Mouse (Mus musculus): ENCODE measurements at regions not wholly inside any gene's neighbourhood (a gene's known extent, or its start where the extent isn't known, plus 50 kb on each side); places are given as distances from the start of the nearest gene placed in this dataset.
"Not testable (repeated sequence)": the region's sequence is repeated elsewhere in the genome, so short reads cannot be mapped to it uniquely, and the experiment has no call there.

DNA sequence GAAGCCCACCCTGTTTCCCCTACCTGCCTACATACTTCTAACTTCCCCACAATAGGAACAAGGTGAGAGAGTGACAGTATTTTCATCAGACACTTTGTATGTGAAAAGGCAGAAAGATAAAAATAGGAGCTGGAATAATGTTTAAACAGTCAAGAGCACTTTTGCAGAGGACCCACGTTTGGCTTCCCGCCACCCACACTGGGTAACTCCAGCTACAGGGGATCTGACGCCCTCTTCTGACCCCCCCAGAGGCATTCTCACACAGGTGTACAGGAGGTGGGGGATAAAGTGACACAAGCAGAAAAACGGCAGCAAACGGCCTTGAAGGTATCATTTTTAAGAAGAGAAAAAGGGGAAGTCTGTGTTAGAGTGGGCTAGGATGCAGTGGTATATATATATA is 123.5 kb upstream of the Shb start:
- intact Hi-C loops (cut with DNase I), result no loop called here

DNA sequence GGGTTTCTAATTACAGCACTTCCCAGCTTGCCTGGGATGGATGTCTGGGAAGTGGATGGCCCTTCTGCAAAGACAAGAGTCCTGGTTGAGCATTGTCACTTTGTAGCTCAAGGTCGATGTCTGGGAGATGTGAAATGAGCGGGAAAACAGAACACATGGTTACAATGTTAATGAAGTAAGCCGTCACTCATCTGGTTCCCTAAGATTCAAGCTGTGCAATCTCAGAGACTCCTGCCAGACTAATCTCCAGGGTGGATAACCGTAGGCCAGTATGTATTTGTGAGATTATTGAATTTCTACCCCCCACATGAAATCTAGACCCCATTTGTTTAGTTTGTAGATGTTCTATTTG is 122.5 kb upstream of the Shb start:
- intact Hi-C loops (cut with DNase I), result no loop called here
- DNase-seq (ENCODE audit: low spot score in 2 of 2), result no peak

More for the DNA sequence above, 123.5 kb upstream of the Shb start:
- peak in 1 of 2 experiments; percentile 14 for DNase-seq (ENCODE audit: low spot score in 2 of 2)

DNA sequence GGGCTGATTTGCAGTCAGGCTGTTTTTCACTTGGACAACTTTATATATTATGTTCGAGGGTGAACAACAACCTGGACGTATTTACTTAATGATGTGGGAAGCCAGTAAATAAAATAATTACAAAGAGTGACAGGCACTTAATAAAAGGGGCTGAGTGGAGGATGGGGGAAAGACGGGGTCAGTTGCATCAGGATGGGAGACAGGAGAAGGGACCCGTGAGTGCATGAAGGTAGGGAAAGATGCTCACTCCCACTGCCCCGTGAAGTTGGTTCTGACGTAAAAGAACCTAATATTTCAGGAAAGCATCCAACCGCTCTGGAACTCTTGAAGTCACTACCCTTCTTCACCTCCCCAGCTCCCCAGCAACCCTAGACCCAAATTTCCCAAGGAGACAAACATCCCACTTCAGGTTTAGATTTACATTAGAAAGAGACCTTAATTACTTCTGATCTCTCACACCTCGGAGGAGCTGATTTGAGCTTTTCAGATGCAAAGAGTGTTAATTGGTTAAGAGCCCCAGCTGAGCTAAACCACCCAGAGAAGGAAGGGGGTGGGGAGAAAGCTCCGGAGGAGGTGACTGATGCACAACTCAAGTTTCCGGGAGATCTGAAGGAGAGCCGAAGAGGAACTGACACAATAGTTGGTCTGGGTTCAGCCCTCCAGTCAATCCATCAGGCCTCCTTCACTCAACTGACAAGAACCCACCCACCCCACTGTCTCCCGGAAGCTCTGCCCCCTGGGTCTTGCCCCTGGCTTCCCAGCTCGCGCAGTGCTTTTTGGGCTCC is 121.9 kb upstream of the Shb start:
- no peak for DNase-seq (ENCODE audit: low spot score in 2 of 2)
- intact Hi-C loops (cut with DNase I), result no loop called here

DNA sequence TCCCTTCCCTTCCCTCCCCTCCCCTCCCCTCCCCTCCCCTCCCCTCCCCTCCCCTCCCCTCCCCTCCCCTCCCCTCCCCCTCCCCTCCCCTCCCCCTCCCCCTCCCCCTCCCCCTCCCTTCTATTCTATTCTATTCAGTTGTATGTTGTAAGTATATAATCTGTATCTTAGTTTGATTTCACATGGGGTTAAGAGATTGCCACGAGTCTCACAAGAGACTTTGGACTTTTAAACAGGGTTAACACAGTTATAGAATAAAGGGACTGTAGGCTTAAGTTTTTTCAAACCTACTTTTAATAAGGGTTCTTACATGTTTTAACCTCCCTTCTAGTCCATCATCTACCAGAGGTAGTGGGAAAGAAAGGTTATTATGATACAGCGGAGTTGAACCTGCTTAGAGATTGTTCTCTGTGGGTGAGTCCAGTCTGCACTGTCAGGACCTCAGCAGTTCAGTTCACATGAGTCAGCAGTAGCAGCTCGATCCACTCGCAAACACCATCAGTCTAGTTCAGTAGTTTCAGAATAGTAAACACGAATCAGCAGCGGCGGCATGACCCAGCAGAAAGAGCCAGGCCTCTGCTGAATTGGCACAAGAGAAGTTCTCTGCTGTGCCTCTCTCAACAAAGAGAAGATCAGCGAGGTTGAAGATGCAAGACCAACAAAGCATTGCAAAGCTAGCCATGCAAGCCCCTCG is 116.8 kb upstream of the Shb start:
- intact Hi-C loops (cut with DNase I), result no loop called here
- no peak for DNase-seq (ENCODE audit: low spot score in 2 of 2)

DNA sequence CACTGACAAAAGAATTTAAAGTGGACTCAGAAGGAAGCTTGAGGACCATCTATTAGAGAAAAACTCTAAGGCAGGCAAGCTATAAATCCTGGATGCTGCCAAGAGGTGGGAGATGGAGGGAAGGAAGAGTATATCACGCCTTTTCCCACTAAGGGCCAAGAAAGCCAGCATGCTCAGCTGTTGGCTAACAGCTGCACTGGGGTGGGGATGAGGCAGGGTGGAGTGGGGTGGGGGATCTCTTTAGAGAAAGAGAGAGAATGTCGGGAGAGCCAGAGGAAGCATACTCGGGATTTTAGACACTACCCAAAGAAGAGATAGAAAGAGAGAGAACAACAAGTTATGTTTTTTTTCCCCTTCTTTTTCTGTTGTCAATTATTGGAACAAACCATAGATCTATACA is 115.2 kb upstream of the Shb start:
- intact Hi-C loops (cut with DNase I), result no loop called here
- no peak for DNase-seq (ENCODE audit: low spot score in 2 of 2)

DNA sequence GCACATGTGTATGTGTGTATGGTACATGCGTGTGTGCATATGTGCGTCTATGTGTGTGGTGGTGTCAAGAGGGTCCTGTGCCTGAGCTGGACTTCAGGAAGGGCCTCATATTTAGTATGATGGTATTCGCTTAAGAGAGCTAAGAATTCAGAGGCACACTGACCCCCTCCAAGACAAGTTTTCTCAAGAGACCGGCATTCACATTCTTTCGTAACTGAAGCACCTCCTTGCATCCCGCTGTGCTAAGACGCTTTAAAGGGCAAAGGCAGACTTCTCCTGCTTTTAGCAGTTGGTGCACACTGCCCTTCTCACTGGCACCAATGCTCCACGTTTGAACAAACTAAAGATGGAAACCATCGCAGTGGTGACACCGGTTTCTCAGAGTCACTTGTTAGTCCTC is 110.3 kb upstream of the Shb start:
- intact Hi-C loops (cut with DNase I), result no loop called here
- no peak for DNase-seq (ENCODE audit: low spot score in 2 of 2)

DNA sequence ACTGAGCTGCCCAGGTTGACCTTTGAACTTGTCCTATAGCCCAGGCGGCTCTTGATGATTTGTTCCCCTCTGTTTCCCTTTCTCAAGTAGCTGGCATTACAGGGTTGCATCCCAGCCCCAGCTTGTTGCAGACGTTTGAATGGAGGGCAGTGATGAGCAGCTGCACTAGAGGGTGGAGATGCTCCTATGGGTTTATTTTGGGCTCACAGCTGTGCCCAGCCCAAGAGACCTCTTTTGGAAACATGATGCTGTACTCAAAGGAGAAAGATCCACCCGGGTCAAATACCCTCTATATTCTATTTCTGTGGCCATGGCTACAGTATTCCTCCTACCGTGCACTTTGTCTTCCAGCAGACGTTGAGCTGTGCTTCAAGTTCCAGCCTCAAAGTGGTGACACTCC is 109.0 kb upstream of the Shb start:
- intact Hi-C loops (cut with DNase I), result no loop called here
- DNase-seq (ENCODE audit: low spot score in 2 of 2), result no peak

DNA sequence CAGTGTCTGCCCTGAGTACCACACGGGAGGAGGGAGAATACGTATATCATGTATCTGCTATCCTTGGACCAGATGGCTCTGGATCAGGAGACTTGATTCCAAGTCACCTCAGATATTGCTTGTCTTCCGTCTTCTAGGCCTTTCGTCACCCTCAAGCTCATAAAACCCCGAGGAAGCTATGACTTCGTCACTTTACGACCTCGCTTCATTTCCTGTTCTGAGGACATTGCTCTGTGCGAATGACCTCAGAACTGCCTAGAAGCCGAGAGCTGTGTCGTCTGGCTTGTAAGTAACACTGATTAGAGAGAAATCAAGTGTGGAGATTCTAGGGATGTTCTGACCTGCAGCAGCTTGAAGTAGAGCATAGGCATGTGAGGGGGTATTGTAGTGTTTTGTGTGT is 108.4 kb upstream of the Shb start:
- intact Hi-C loops (cut with DNase I), result no loop called here
- DNase-seq (ENCODE audit: low spot score in 2 of 2), result no peak

DNA sequence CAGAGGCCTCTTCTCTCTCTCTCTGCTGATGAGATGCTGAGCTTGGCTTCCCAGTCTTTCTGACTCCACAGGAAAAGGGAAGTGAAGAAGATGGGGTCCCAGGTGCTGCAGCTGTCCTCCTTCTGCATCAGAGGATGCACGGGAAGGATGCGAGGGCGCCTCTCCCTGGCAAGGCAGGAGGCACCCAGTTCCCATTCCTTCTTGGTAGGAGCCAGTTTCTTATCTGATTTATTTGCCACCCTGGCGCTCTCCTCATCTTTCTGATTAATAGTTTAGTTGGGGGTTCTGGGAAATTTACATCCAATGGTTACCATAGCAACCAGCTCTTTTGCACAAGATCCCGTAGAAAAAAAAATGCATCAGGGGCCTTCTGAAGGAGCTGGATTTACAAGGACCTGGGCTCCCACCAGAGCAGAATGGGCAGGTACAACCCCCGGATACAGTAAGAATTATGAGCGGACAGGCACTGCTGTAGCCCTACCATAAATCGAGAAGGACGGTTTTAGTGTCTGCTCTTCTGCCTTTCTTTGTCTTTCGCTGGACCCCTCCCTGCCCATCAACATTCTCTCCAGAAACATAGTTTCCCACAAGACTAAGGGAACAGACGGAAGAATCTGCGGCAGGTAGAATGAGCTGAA is 107.2 kb upstream of the Shb start:
- DNase-seq (ENCODE audit: low spot score in 2 of 2), result peak; percentile 6 to 39

DNA sequence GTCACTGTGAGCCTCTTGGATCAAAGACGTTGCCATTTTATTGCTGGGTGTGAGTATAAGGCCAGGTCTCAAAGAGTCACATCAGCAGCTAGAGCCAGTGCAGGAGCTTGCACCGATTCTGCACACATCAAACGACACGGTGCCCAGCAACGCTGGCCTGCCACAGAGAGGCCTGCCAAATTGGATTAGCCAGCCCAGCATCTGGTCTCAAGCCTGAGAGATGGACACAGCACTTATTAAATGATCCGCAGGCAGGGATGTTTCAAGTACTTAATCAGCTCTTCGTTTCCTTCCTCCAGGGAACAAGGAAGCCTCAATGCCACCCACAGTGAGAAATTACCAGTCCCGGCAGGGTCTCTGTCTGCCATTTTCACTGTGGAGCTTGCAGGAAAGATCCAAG is 106.1 kb upstream of the Shb start:
- DNase-seq (ENCODE audit: low spot score in 2 of 2), result no peak
- intact Hi-C loops (cut with DNase I), result no loop called here

More for the DNA sequence above, 107.2 kb upstream of the Shb start:
- intact Hi-C loops (cut with DNase I), result no loop called here

DNA sequence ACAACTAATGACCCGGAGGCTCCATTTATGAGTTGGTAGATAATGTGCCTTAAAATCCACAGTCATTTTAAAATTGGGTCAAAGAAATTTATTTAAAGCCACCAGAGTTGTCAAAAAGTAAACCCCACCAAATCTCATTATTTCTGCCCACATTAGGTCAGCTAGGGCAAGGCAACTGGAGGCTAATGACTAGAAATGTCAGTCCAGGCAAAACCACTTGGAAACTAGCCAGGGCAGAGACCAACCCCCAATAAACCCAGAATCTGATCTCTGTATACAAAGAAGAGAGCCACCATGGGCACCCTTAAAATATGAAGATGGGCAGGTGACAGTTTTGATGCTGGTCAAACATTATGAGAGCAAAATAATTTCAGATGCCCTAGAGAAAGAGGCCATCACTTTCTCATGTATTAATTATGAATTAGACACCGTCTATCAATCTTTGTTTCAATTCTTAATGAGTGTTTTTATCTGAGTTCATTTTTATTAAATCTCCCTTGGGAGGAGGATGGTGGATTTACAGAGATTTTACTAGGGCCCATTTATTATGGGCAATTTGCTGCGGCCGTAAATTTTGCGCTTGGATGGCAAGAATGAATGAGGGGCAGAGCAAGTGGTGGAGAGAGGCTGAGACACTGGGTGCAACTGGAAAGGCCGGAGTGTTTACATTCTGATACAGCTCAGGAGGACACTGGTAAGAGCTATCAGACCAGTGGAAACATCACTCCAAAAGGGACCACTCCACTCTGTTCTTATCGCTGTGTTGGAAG is 99.2 kb upstream of the Shb start:
- intact Hi-C loops (cut with DNase I), result no loop called here
- no peak for DNase-seq (ENCODE audit: low spot score in 2 of 2)

DNA sequence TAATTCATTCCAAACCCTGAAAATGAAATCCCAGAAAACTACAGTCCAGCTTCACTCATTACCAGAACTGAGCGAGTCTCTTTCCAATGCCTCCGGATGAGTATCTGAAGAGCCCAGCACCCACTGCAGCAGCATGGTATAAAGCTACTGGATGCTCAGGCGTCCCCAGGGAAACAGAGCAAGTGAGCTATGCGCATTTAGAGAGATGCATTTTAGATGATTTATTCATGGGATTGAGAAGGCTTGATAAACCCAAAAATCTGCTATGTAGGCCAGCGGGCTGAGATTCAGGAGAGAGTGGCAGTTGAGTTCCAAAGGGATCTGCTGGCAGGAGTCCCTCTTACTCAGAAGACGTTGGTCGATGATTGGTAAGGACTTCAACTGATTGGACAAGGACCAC is 93.4 kb upstream of the Shb start:
- DNase-seq (ENCODE audit: low spot score in 2 of 2), result peak in 1 of 2 experiments; percentile 34

DNA sequence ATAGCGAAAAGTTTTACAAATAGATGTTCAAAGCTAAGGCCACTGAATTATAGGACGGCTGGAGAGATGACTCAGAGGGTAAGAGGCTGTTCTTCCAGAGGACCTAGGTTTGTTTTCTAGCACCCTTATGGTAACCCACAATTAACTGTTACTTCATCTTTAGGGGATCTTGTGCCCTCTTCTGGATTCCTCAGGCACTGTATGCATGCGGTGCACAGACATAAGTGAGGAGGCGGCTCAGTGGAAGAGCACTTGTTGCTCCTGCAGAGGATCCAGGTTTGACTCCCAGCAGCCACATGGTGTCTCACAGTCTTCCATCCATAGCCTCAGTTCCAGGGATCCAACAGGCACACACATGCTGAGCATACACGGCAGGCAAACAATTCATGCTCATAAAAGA is 89.7 kb upstream of the Shb start:
- DNase-seq (ENCODE audit: low spot score in 2 of 2), result no peak
- intact Hi-C loops (cut with DNase I), result no loop called here

More for the DNA sequence above, 93.4 kb upstream of the Shb start:
- intact Hi-C loops (cut with DNase I), result no loop called here

DNA sequence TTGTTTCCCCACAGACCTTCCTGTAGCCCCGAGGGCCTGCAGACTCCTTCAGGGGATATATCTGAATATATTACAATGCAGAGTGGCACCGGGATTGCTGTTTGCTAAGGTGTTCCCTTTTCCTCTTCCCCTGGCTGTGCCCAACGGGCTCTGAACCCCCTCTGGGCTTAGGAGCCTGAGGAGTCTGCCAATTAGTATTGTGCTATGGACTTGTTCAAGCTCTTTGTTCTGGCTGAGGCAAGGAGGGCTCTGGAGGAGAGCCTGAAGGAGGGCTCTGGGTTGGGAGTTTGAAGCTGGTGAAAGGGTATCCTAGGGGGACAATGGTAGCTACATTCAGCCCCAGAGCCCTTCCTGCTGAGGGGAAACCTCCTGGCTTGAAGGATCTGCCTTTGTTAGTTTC is 84.9 kb upstream of the Shb start:
- intact Hi-C loops (cut with DNase I), result loop anchor here (10.0 kb wide), 1 partner anchor 202 kb away; no protein-coding TSS in a partner anchor
- DNase-seq (ENCODE audit: low spot score in 2 of 2), result no peak

DNA sequence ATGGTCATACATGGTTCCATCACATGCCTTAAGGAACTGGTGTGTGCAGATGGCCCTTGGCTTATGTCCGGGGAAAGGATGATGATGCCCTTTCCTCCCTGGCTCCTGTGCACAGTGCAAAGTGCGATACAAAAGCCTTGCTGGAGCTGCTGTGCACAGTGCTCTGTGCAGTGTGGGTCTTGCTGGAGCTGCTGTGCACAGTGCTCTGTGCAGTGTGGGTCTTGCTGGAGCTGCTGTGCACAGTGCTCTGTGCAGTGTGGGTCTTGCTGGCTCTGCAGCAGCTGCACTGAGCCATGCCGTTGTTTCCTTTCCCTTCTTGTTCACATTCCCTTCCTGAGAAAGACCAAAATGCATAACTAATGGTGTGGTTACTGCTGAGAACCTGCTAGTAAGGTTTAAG is 81.2 kb upstream of the Shb start:
- intact Hi-C loops (cut with DNase I), result loop anchor here (10.0 kb wide), 1 partner anchor 199 kb away; no protein-coding TSS in a partner anchor
- not testable (repeated sequence) for DNase-seq (ENCODE audit: low spot score in 2 of 2)

DNA sequence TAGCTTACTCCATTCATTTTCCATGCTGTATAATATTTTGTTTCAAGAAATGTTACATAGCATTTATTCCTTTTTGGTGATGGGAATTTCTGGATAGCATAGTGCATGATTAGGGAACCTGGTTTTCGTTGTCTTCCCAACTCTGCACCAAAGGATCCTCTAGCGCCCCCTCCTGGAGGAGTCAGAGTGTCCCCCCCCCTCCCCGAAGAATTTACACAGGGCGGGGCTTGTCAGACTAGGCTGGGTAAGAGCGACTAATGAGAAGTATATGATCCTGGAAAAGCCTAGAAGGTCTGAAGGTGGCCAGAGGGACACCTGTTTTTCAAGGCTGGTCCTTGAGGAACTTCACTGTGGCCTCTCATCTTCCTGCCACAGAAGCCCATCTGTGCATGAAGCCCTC is 79.9 kb upstream of the Shb start:
- intact Hi-C loops (cut with DNase I), result loop anchor here (10.0 kb wide), 1 partner anchor 197 kb away; no protein-coding TSS in a partner anchor
- DNase-seq (ENCODE audit: low spot score in 2 of 2), result peak in 1 of 2 experiments; percentile 4

DNA sequence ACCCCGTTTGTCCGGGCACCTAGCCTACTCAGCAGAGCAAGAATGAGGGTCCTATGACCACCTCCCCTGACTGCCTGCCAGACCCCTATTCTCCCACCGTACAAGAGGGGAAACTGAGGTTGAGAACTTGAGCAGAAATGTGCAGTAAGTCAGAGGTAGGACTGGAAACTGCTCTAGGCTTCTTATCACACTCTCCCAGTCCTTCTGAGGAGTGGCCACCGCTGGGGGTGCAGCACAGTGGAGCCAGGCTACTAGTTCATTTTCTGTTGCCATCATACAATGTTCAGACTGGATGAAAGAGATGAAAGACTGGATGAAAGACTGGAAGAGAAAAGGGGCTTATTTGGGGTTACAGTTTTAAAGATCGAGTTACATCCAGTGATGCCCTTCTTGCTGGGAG is 78.7 kb upstream of the Shb start:
- intact Hi-C loops (cut with DNase I), result loop anchor here (10.0 kb wide), 1 partner anchor 196 kb away; no protein-coding TSS in a partner anchor
- DNase-seq (ENCODE audit: low spot score in 2 of 2), result no peak

DNA sequence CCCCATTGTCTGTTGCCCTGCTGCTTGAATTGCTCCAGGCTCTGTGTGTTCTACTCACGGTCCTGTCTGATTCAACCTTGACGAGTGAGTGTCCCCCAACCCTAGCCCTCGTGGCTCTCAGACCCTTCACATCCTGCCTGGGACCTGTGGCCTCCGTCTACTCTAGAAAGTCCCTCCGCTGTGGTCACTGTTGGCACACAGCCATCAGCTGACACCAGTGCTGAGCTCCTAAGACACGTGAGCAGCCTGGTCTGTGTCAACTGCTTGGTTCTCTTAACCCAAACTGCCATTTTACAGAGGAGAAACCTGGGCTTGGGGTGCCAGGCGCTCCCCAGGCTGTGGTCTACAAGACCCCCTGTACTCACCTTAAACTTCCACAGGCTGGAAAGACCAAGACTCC is 74.3 kb upstream of the Shb start:
- DNase-seq (ENCODE audit: low spot score in 2 of 2), result no peak
- intact Hi-C loops (cut with DNase I), result no loop called here

DNA sequence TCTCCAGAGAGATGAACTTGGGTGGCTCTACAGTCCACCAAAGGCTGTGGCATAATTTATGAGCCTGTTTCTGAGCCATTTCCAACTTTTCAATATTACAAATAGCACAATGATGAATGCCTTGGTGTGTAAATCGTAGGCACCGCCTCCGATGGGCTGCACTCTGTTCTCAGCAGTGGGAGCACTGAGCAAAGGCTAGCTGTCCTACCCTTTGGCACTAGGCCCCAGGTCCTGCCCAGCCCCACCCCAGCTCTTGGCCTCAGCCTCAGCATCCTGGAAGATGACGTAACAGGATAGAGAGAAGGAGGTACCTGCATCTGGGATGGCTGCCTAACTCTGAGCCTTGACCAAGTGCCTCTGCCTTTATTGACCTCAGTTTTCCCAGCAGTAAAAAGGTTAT is 73.4 kb upstream of the Shb start:
- intact Hi-C loops (cut with DNase I), result no loop called here

DNA sequence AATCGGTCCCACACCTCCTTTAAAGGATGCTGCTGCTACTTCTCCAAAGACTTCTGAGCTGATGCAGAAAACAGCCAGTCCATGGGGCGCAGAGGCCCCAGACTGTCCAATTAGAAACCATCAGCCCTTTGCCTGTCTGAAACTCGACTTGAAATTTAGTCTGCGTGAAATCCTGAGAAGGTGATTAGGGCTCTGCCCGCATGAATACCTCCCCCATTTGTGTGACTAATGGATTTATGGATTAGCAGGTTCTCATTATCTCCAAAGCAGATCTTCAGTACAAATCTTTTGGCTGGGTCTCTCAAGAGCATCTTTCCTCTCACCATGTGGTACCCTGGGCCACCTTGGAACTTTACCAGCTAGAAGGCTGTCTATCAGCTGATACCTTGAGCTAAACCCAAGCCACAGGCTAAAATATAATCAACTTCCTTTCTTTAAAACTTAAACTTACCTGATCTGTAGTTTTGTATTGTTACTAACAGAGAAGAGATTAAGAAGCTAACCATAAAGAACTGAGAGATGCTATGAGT is 72.1 kb upstream of the Shb start:
- no peak for DNase-seq (ENCODE audit: low spot score in 2 of 2)
- intact Hi-C loops (cut with DNase I), result no loop called here

More for the DNA sequence above, 73.4 kb upstream of the Shb start:
- no peak for DNase-seq (ENCODE audit: low spot score in 2 of 2)
